Mouse (Mus musculus) left cerebral cortex, postnatal 14 days (tissue): ENCODE results near the gene Tmem43. TPM values are rescaled to one million over a fixed set of nuclear protein-coding genes. Genes with fewer than 3 reads are reported as not detected.

Source experiments
- DNase-seq, 2 experiments: peaks; one replicate each; pipeline ENCODE4 v3.0.0; 2021 to 2022; ENCODE audit warnings: low spot score in 2 of 2, mixed read lengths in 1 of 2
- intact Hi-C: fragments of 180-260 bp; cut with DNase I; formaldehyde crosslinking; loops from one replicate; pipeline ENCODE4 v1.15.1; 2025
- total RNA-seq, 2 experiments: library from RNA; stranded (reverse); gene quantifications; 2 replicates each; pipeline ENCODE4 v1.2.3; 2021

Tmem43 gene
- total RNA-seq, 2 experiments from 2014 or later = 23.0 to 26.7 TPM

- DNase-seq = no peak
- intact Hi-C loops = loop anchor here (5.0 kb wide), 1 partner anchor 154 kb away; the partner anchor contains the start of gene Slc6a6
Measured at GRCm38 (mm10) chr6:91528265-91528664, 54.8 kb downstream of the Tmem43 start.

GRCm38 (mm10) chr6:91530673-91531072 is 57.2 kb downstream of the Tmem43 start:
- intact Hi-C loops = no loop called here
- no peak for DNase-seq

GRCm38 (mm10) chr6:91531276-91531675 is 57.8 kb downstream of the Tmem43 start:
- no peak for DNase-seq
- intact Hi-C loops = no loop called here

GRCm38 (mm10) chr6:91532661-91533060 is 59.2 kb downstream of the Tmem43 start:
- intact Hi-C loops = no loop called here
- DNase-seq = no peak

DNA sequence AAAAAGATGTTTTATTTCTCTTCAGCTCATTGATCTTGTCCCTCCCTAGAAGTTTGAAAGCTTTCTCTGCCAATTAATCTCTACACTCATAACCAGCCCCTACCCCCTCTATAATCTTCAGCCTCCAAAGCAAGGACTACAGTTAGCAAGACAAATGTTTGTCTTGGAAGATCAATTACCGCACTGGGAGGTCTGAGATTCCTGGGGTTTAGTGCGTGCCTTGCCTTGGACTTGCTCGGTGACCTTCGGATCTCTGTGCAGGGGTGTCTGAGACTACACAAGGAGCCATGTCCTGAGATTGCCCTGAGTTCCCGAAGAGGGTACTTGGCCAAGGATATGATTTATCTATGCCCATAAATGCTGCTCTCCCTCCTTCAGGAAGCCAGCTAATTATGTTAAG is 59.9 kb downstream of the Tmem43 start:
- intact Hi-C loops = no loop called here

DNA sequence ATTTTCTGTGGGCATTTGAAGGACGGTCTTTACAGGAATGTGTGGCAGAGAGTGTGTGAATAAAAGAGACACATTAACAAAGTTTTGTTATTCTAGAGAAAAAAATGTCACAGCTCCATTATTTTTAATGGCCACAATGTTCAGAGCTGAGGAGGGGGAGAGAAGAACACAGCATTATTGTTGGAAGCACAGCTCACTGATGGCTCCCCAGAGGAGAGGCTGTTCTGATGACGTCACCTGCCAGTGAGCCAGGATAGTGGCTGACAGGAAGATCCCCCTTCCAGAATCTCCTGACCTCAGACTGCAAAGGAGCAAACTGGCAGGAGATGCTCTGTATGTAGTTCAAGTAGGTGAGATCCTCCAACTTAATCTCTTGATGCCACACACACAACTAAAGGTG is 60.3 kb downstream of the Tmem43 start:
- DNase-seq = no peak
- intact Hi-C loops = no loop called here

More for the DNA sequence above, 59.9 kb downstream of the Tmem43 start:
- no peak for DNase-seq

DNA sequence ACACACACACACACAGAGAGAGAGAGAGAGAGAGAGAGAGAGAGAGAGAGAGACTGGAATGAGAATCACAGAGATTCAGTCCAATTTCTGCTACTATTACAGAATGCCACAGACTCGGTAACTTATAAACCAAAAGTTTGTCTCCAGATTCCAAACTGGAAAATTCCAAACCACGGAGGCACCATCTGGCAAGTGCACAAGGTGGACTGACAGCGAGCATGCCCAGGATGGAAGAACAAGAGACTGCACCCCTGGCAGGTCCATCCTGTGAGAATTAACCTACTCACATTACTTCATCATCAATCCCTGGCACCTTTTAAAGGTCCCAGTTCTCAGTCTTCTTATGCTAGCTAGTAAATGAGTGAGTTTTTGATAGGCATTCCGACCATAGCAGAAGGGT is 60.8 kb downstream of the Tmem43 start:
- intact Hi-C loops = no loop called here

DNA sequence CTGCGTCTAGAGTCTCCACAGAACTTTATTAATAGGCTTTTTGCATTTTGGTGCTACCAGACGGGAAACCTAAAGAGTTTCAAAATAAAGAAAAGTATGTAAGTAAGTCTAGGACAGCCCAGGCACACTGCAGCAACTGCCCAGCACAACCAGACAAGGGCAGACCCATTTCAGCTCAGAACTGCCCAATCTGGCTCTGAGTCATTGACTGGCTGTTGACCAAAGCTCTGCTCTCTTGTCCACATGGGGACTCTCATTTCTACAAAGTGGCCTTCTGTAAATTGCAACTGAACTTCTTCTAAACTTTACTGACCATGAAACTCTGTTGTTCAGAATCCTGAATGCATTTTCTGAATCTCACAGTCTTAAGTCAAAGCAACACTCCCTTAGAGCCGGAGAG is 61.7 kb downstream of the Tmem43 start:
- no peak for DNase-seq
- intact Hi-C loops = no loop called here

More for the DNA sequence above, 60.8 kb downstream of the Tmem43 start:
- no peak for DNase-seq

DNA sequence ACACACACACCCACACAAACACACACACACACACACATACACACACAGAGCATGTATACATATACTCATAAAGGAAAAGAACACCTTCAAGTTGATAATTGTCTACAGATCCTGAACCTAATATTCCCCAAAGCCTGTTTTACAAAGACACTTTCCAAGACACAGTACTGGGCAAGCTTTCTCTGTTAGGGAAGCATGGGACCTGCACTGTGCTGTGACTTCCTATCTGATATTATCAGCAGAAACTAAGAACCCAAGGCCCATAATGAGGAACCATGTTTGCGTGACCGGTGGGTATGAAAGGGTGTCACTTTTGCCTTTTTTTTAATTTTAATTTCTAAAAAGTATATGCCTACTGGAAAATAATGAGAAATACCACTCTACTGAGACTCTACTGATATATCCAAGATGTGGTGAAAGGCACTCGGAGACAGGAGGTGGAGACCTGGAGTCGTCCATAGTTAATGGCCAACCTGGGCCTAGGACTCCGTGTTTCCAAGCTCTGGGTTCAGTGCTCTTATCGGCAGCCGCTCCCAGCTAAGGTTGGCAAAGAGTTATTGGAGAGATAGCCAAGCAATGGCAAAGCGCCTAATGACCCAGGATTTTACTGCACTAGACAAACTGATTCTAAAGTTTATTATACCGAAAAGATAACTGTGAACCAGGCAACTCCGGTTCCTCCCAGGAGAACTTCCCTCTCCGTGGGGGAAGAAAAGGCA is 62.7 kb downstream of the Tmem43 start:
- intact Hi-C loops = no loop called here
- DNase-seq = no peak

Other genes with a start within 250 kb of the Tmem43 start
- gene Wnt7a, start 62.3 kb upstream of the Tmem43 start, total RNA-seq = 10 to 100 TPM; 11.5 to 18.4 TPM
- gene Chchd4, start 157 bp upstream of the Tmem43 start, total RNA-seq = 10 to 100 TPM; 19.0 to 19.5 TPM
- gene Xpc, start 42.2 kb downstream of the Tmem43 start, total RNA-seq = 10 to 100 TPM; 10.6 TPM
- gene Lsm3, start 42.2 kb downstream of the Tmem43 start, total RNA-seq = 10 to 100 TPM; 37.6 to 40.8 TPM
- 100 to 1,000 TPM; 159 to 165 TPM for gene Slc6a6, start 210.3 kb downstream of the Tmem43 start, total RNA-seq